Mouse (Mus musculus): Measurements from ENCODE around the gene Paox. TPM values are rescaled to one million over a fixed set of nuclear protein-coding genes. Genes with fewer than 3 reads are reported as not detected.
A peak's percentile ranks its signal among the peaks of the same experiment; 100 is the strongest.

Gene Paox
- polyA plus RNA-seq, 1 experiment from 2014 or later, result 9.2 TPM

- Histone ChIP-seq H3K4me2 (ENCODE audit: low read depth, low read length) (no peak overlapping the region), H3K27me3 (ENCODE audit: control insufficient read depth, insufficient read depth, low read length) (no peaks in the 10 kb centered on the region), H3K9ac (replicated peaks; ENCODE audit: low read depth, low read length) (no peak overlapping the region), H3K36me3 (ENCODE audit: control insufficient read depth, insufficient read depth, low read length) (peaks cover 21% of the 10 kb centered on the region), H3K4me3 (ENCODE audit: low read depth, low read length) (no peak overlapping the region), H3K9me3 (ENCODE audit: control insufficient read depth, low read length) (no peaks in the 10 kb centered on the region), H3K4me1 (ENCODE audit: control insufficient read depth, insufficient read depth, low read length) (no peaks in the 10 kb centered on the region), H3K27ac (ENCODE audit: low read depth, low read length) (no peak overlapping the region)
- 60% methylated on average over 3 of the region's 3 CpGs for WGBS
- ATAC-seq (ENCODE audit: low read depth), result no peak
Observed at GRCm38 (mm10) chr7:140111943-140112342, 3.7 kb upstream of the Paox start.

- Histone ChIP-seq H3K27ac (ENCODE audit: low read depth, low read length) (peak within 1 kb of the TSS; percentile 78), H3K9ac (replicated peaks; ENCODE audit: low read depth, low read length) (peak within 1 kb of the TSS; percentile 66), H3K4me2 (ENCODE audit: low read depth, low read length) (peak within 1 kb of the TSS; percentile 98), H3K9me3 (ENCODE audit: control insufficient read depth, low read length) (no peaks in the 10 kb centered on the region), H3K4me1 (ENCODE audit: control insufficient read depth, insufficient read depth, low read length) (peaks cover 4% of the 10 kb centered on the region; the same call in 1 of the 2 replicates), H3K4me3 (ENCODE audit: low read depth, low read length) (peak within 1 kb of the TSS; percentile 64), H3K36me3 (ENCODE audit: control insufficient read depth, insufficient read depth, low read length) (no peaks in the 10 kb centered on the region), H3K27me3 (ENCODE audit: control insufficient read depth, insufficient read depth, low read length) (no peaks in the 10 kb centered on the region)
- peak; percentile 93 for ATAC-seq (ENCODE audit: low read depth)
- 4% methylated on average over 28 of the region's 28 CpGs for WGBS
Observed at GRCm38 (mm10) chr7:140116329-140117054, 893 bp downstream of the Paox start, which contains the start of gene Echs1. Gene Echs1 (minus strand): TSS chr7:140116476.

- Histone ChIP-seq H3K4me1 (ENCODE audit: control insufficient read depth, insufficient read depth, low read length) (peaks cover 4% of the 10 kb centered on the region; the same call in 1 of the 2 replicates), H3K27ac (ENCODE audit: low read depth, low read length) (no peak overlapping the region), H3K27me3 (ENCODE audit: control insufficient read depth, insufficient read depth, low read length) (no peaks in the 10 kb centered on the region), H3K4me3 (ENCODE audit: low read depth, low read length) (no peak overlapping the region), H3K36me3 (ENCODE audit: control insufficient read depth, insufficient read depth, low read length) (no peaks in the 10 kb centered on the region), H3K9ac (replicated peaks; ENCODE audit: low read depth, low read length) (no peak overlapping the region), H3K4me2 (ENCODE audit: low read depth, low read length) (no peak overlapping the region), H3K9me3 (ENCODE audit: control insufficient read depth, low read length) (no peaks in the 10 kb centered on the region)
- WGBS, result 95% methylated on average over 2 of the region's 2 CpGs
- ATAC-seq (ENCODE audit: low read depth), result no peak
Observed at GRCm38 (mm10) chr7:140120484-140120883, 4.9 kb downstream of the Paox start.

GRCm38 (mm10) chr7:140121338-140121910, 5.8 kb downstream of the Paox start:
- Histone ChIP-seq H3K27ac (ENCODE audit: low read depth, low read length) (no peak overlapping the region), H3K27me3 (ENCODE audit: control insufficient read depth, insufficient read depth, low read length) (no peaks in the 10 kb centered on the region), H3K36me3 (ENCODE audit: control insufficient read depth, insufficient read depth, low read length) (no peaks in the 10 kb centered on the region), H3K4me1 (ENCODE audit: control insufficient read depth, insufficient read depth, low read length) (peaks cover 4% of the 10 kb centered on the region; the same call in 1 of the 2 replicates), H3K4me2 (ENCODE audit: low read depth, low read length) (no peak overlapping the region), H3K9me3 (ENCODE audit: control insufficient read depth, low read length) (no peaks in the 10 kb centered on the region), H3K9ac (replicated peaks; ENCODE audit: low read depth, low read length) (no peak overlapping the region), H3K4me3 (ENCODE audit: low read depth, low read length) (no peak overlapping the region)
- ATAC-seq (ENCODE audit: low read depth), result no peak
- 72% methylated on average over 12 of the region's 13 CpGs for WGBS

- Histone ChIP-seq H3K4me2 (ENCODE audit: low read depth, low read length) (no peak overlapping the region), H3K27ac (ENCODE audit: low read depth, low read length) (no peak overlapping the region), H3K27me3 (ENCODE audit: control insufficient read depth, insufficient read depth, low read length) (no peaks in the 10 kb centered on the region), H3K9me3 (ENCODE audit: control insufficient read depth, low read length) (no peaks in the 10 kb centered on the region), H3K36me3 (ENCODE audit: control insufficient read depth, insufficient read depth, low read length) (no peaks in the 10 kb centered on the region), H3K4me1 (ENCODE audit: control insufficient read depth, insufficient read depth, low read length) (no peaks in the 10 kb centered on the region), H3K9ac (replicated peaks; ENCODE audit: low read depth, low read length) (no peak overlapping the region), H3K4me3 (ENCODE audit: low read depth, low read length) (no peak overlapping the region)
- WGBS, result 36% methylated on average over 4 of the region's 4 CpGs
- no peak for ATAC-seq (ENCODE audit: low read depth)
Observed at GRCm38 (mm10) chr7:140122765-140123164, 7.2 kb downstream of the Paox start.

- no peak for ATAC-seq (ENCODE audit: low read depth)
- WGBS, result 100% methylated on average over 1 of the region's 1 CpGs
- Histone ChIP-seq H3K4me3 (ENCODE audit: low read depth, low read length) (no peak overlapping the region), H3K9ac (replicated peaks; ENCODE audit: low read depth, low read length) (no peak overlapping the region), H3K27ac (ENCODE audit: low read depth, low read length) (no peak overlapping the region), H3K27me3 (ENCODE audit: control insufficient read depth, insufficient read depth, low read length) (no peaks in the 10 kb centered on the region), H3K4me2 (ENCODE audit: low read depth, low read length) (no peak overlapping the region), H3K36me3 (ENCODE audit: control insufficient read depth, insufficient read depth, low read length) (no peaks in the 10 kb centered on the region), H3K4me1 (ENCODE audit: control insufficient read depth, insufficient read depth, low read length) (no peaks in the 10 kb centered on the region), H3K9me3 (ENCODE audit: control insufficient read depth, low read length) (no peaks in the 10 kb centered on the region)
Observed at GRCm38 (mm10) chr7:140124382-140124781, 8.8 kb downstream of the Paox start.

- no peaks in the 10 kb centered on the region for H3K9me3 ChIP-seq (ENCODE audit: control insufficient read depth, low read length)
Observed at GRCm38 (mm10) chr7:140125278-140126021, 9.9 kb downstream of the Paox start.

GRCm38 (mm10) chr7:140126022-140126350, 10.4 kb downstream of the Paox start:
- 10% methylated on average over 5 of the region's 5 CpGs for WGBS
- ATAC-seq (ENCODE audit: low read depth), result no peak

More at GRCm38 (mm10) chr7:140125278-140126021, 9.9 kb downstream of the Paox start:
- Histone ChIP-seq H3K4me1 (ENCODE audit: control insufficient read depth, insufficient read depth, low read length) (no peaks in the 10 kb centered on the region), H3K36me3 (ENCODE audit: control insufficient read depth, insufficient read depth, low read length) (no peaks in the 10 kb centered on the region), H3K27ac (ENCODE audit: low read depth, low read length) (no peak overlapping the region), H3K4me2 (ENCODE audit: low read depth, low read length) (peak overlapping the region; percentile 60), H3K4me3 (ENCODE audit: low read depth, low read length) (peak overlapping the region; percentile 58), H3K27me3 (ENCODE audit: control insufficient read depth, insufficient read depth, low read length) (no peaks in the 10 kb centered on the region), H3K9ac (replicated peaks; ENCODE audit: low read depth, low read length) (peak overlapping the region; percentile 65)
- ATAC-seq (ENCODE audit: low read depth), result peak; percentile 96
- 1% methylated on average over 40 of the region's 40 CpGs for WGBS

GRCm38 (mm10) chr7:140126934-140127333, 11.3 kb downstream of the Paox start:
- H3K9ac ChIP-seq (replicated peaks; ENCODE audit: low read depth, low read length), result no peak overlapping the region
- no peaks in the 10 kb centered on the region for H3K27me3 ChIP-seq (ENCODE audit: control insufficient read depth, insufficient read depth, low read length)
- 97% methylated on average over 3 of the region's 3 CpGs for WGBS
- H3K4me3 ChIP-seq (ENCODE audit: low read depth, low read length), result no peak overlapping the region
- H3K9me3 ChIP-seq (ENCODE audit: control insufficient read depth, low read length), result no peaks in the 10 kb centered on the region
- ATAC-seq (ENCODE audit: low read depth), result no peak
- H3K4me2 ChIP-seq (ENCODE audit: low read depth, low read length), result no peak overlapping the region
- H3K27ac ChIP-seq (ENCODE audit: low read depth, low read length), result no peak overlapping the region
- H3K36me3 ChIP-seq (ENCODE audit: control insufficient read depth, insufficient read depth, low read length), result no peaks in the 10 kb centered on the region
- no peaks in the 10 kb centered on the region for H3K4me1 ChIP-seq (ENCODE audit: control insufficient read depth, insufficient read depth, low read length)

More at GRCm38 (mm10) chr7:140126022-140126350, 10.4 kb downstream of the Paox start:
- Histone ChIP-seq H3K9ac (replicated peaks; ENCODE audit: low read depth, low read length) (peak overlapping the region; percentile 65), H3K27ac (ENCODE audit: low read depth, low read length) (no peak overlapping the region), H3K4me2 (ENCODE audit: low read depth, low read length) (peak overlapping the region; percentile 60), H3K27me3 (ENCODE audit: control insufficient read depth, insufficient read depth, low read length) (no peaks in the 10 kb centered on the region), H3K9me3 (ENCODE audit: control insufficient read depth, low read length) (no peaks in the 10 kb centered on the region), H3K4me3 (ENCODE audit: low read depth, low read length) (peak overlapping the region; percentile 58), H3K36me3 (ENCODE audit: control insufficient read depth, insufficient read depth, low read length) (no peaks in the 10 kb centered on the region), H3K4me1 (ENCODE audit: control insufficient read depth, insufficient read depth, low read length) (no peaks in the 10 kb centered on the region)
